Mouse (Mus musculus) midbrain, embryonic 13.5 days (tissue): ENCODE measurements at regions not wholly inside any gene's neighbourhood (a gene's known extent, or its start where the extent isn't known, plus 50 kb on each side); places are given as distances from the start of the nearest gene placed in this dataset.
"Not testable (repeated sequence)": the region's sequence is repeated elsewhere in the genome, so short reads cannot be mapped to it uniquely, and the experiment has no call there.

ENCODE experiments used
- ATAC-seq: fragments of 200-750 bp; cut with Nextera tagmentation; 2 replicates; pipeline ENCODE4 v1.8.0; 2017; ENCODE audit warnings: mild to moderate bottlenecking, moderate TSS enrichment, moderate library complexity
- H3K27ac ChIP-seq: fragments of 300-500 bp; sonication (generic); 2 replicates; pipeline ENCODE4 v1.5.1; 2015; ENCODE audit warnings: inconsistent platforms, mild to moderate bottlenecking, moderate library complexity
- H3K27me3 ChIP-seq: fragments of 300-500 bp; sonication (generic); 2 replicates; pipeline ENCODE4 v1.6.1; 2015; ENCODE audit warnings: mild to moderate bottlenecking, inconsistent platforms
- H3K36me3 ChIP-seq: fragments of 300-500 bp; sonication (generic); 2 replicates; pipeline ENCODE4 v1.6.1; 2015; ENCODE audit warnings: mild to moderate bottlenecking, inconsistent platforms
- H3K4me1 ChIP-seq: fragments of 300-500 bp; sonication (generic); replicated peaks from 2 replicates; pipeline ENCODE4 v1.6.1; 2015; ENCODE audit warnings: inconsistent platforms
- H3K4me2 ChIP-seq: fragments of 300-500 bp; sonication (generic); replicated peaks from 2 replicates; pipeline ENCODE4 v1.6.1; 2015; ENCODE audit warnings: moderate library complexity, mild to moderate bottlenecking, inconsistent platforms
- H3K4me3 ChIP-seq: fragments of 300-500 bp; sonication (generic); replicated peaks from 2 replicates; pipeline ENCODE4 v1.5.1; 2015; ENCODE audit warnings: mild to moderate bottlenecking, inconsistent platforms
- H3K9ac ChIP-seq: fragments of 300-500 bp; sonication (generic); replicated peaks from 2 replicates; pipeline ENCODE4 v1.6.1; 2015; ENCODE audit warnings: mild to moderate bottlenecking, inconsistent platforms
- H3K9me3 ChIP-seq: fragments of 300-500 bp; sonication (generic); 2 replicates; pipeline ENCODE4 v1.6.1; 2016; ENCODE audit warnings: mild to moderate bottlenecking, inconsistent platforms
- WGBS: fragments of 180-500 bp; shearing (Covaris S2); methylation state at CpG from one replicate; pipeline ENCODE4 v1.1.7; 2015; 5-methylcytosine and 5-hydroxymethylcytosine counted together

- not testable (repeated sequence) for H3K36me3 ChIP-seq, H3K27me3 ChIP-seq, H3K4me2 ChIP-seq, H3K4me1 ChIP-seq, H3K4me3 ChIP-seq, H3K9me3 ChIP-seq, H3K27ac ChIP-seq, H3K9ac ChIP-seq, ATAC-seq
- WGBS = 89% methylated on average over 11 of the region's 11 CpGs
These were observed 199.4 kb upstream of the Cdk6 start for GRCm38 (mm10) chr5:3141841-3142240.

- not testable (repeated sequence) for H3K9ac ChIP-seq, H3K4me3 ChIP-seq, H3K27me3 ChIP-seq, H3K36me3 ChIP-seq, H3K27ac ChIP-seq, H3K4me2 ChIP-seq, H3K9me3 ChIP-seq, H3K4me1 ChIP-seq
- peak; percentile 81 for ATAC-seq
- WGBS = 43% methylated on average over 11 of the region's 11 CpGs
These were observed 194.6 kb upstream of the Cdk6 start for GRCm38 (mm10) chr5:3146544-3147295.

- H3K9me3 ChIP-seq, H3K36me3 ChIP-seq: not testable (repeated sequence)
- WGBS = 23% methylated on average over 5 of the region's 5 CpGs
These were observed 191.4 kb upstream of the Cdk6 start for GRCm38 (mm10) chr5:3149886-3150285.

GRCm38 (mm10) chr5:3150766-3151165 is 190.5 kb upstream of the Cdk6 start:
- H3K4me1 ChIP-seq, H3K4me3 ChIP-seq, H3K27me3 ChIP-seq, ATAC-seq, H3K4me2 ChIP-seq, H3K36me3 ChIP-seq, H3K9ac ChIP-seq, H3K9me3 ChIP-seq: not testable (repeated sequence)
- H3K27ac ChIP-seq = 0 out of 2 replicates have a peak overlapping the region, but pooled peaks have one; percentile 25
- WGBS = 25% methylated on average over 4 of the region's 4 CpGs

More at GRCm38 (mm10) chr5:3149886-3150285, 191.4 kb upstream of the Cdk6 start:
- not testable (repeated sequence) for H3K4me1 ChIP-seq, ATAC-seq, H3K4me3 ChIP-seq, H3K4me2 ChIP-seq, H3K27ac ChIP-seq, H3K9ac ChIP-seq, H3K27me3 ChIP-seq

GRCm38 (mm10) chr5:3151534-3152148 is 189.6 kb upstream of the Cdk6 start:
- H3K4me2 ChIP-seq = peak overlapping the region; percentile 63
- H3K4me3 ChIP-seq = peak overlapping the region; percentile 39
- not testable (repeated sequence) for H3K9ac ChIP-seq, H3K9me3 ChIP-seq, H3K36me3 ChIP-seq, H3K4me1 ChIP-seq, H3K27me3 ChIP-seq
- 2% methylated on average over 12 of the region's 12 CpGs for WGBS
- peak overlapping the region; percentile 25; the same call in 1 of the 2 replicates for H3K27ac ChIP-seq
- ATAC-seq = 0 out of 2 replicates have a peak, but pooled peaks have one; percentile 21

GRCm38 (mm10) chr5:3152149-3152865 is 189.0 kb upstream of the Cdk6 start:
- H3K9ac ChIP-seq = peak overlapping the region; percentile 59; the same call in 1 of the 2 replicates
- H3K9me3 ChIP-seq, H3K4me1 ChIP-seq, H3K36me3 ChIP-seq, H3K27me3 ChIP-seq: not testable (repeated sequence)
- ATAC-seq = peak; percentile 92
- 21% methylated on average over 26 of the region's 26 CpGs for WGBS
- peak overlapping the region; percentile 39 for H3K4me3 ChIP-seq
- H3K27ac ChIP-seq = peak overlapping the region; percentile 73
- peak overlapping the region; percentile 63 for H3K4me2 ChIP-seq

GRCm38 (mm10) chr5:3165511-3165910 is 175.8 kb upstream of the Cdk6 start:
- H3K27me3 ChIP-seq, H3K9ac ChIP-seq, H3K4me3 ChIP-seq, H3K36me3 ChIP-seq, ATAC-seq, H3K4me1 ChIP-seq, H3K9me3 ChIP-seq, H3K27ac ChIP-seq, H3K4me2 ChIP-seq: not testable (repeated sequence)
- 94% methylated on average over 2 of the region's 2 CpGs for WGBS

- not testable (repeated sequence) for H3K9ac ChIP-seq, H3K27me3 ChIP-seq, H3K36me3 ChIP-seq, H3K9me3 ChIP-seq, H3K4me1 ChIP-seq, ATAC-seq, H3K4me3 ChIP-seq, H3K27ac ChIP-seq, H3K4me2 ChIP-seq
- 77% methylated on average over 2 of the region's 2 CpGs for WGBS
These were observed 174.8 kb upstream of the Cdk6 start for GRCm38 (mm10) chr5:3166496-3166895.

GRCm38 (mm10) chr5:3193592-3193991 is 147.7 kb upstream of the Cdk6 start:
- not testable (repeated sequence) for H3K9me3 ChIP-seq, H3K4me1 ChIP-seq, H3K4me2 ChIP-seq, H3K27me3 ChIP-seq, ATAC-seq, H3K4me3 ChIP-seq, H3K9ac ChIP-seq, H3K36me3 ChIP-seq, H3K27ac ChIP-seq
- WGBS = 90% methylated on average over 13 of the region's 13 CpGs

GRCm38 (mm10) chr5:3197952-3198841 is 143.1 kb upstream of the Cdk6 start:
- no peak overlapping the region for H3K4me2 ChIP-seq
- H3K4me1 ChIP-seq = no peaks in the 10 kb centered on the region
- H3K9me3 ChIP-seq = no peaks in the 10 kb centered on the region
- H3K4me3 ChIP-seq = no peak overlapping the region
- H3K9ac ChIP-seq = no peak overlapping the region
- ATAC-seq = no peak
- H3K27me3 ChIP-seq = no peaks in the 10 kb centered on the region
- no peaks in the 10 kb centered on the region for H3K36me3 ChIP-seq
- H3K27ac ChIP-seq = no peak overlapping the region
- 70% methylated on average over 16 of the region's 16 CpGs for WGBS

- not testable (repeated sequence) for H3K27ac ChIP-seq, H3K27me3 ChIP-seq, H3K9me3 ChIP-seq, H3K4me2 ChIP-seq, H3K9ac ChIP-seq, H3K4me3 ChIP-seq, ATAC-seq, H3K36me3 ChIP-seq, H3K4me1 ChIP-seq
- 84% methylated on average over 7 of the region's 7 CpGs for WGBS
These were observed 142.3 kb upstream of the Cdk6 start for GRCm38 (mm10) chr5:3198869-3199550.
